Mouse (Mus musculus) lung, postnatal 14 days (tissue): ENCODE results near the gene Commd3.

ENCODE experiments used
- DNase-seq: peaks from one replicate; pipeline ENCODE4 v3.0.0; 2021

Gene Commd3

DNA sequence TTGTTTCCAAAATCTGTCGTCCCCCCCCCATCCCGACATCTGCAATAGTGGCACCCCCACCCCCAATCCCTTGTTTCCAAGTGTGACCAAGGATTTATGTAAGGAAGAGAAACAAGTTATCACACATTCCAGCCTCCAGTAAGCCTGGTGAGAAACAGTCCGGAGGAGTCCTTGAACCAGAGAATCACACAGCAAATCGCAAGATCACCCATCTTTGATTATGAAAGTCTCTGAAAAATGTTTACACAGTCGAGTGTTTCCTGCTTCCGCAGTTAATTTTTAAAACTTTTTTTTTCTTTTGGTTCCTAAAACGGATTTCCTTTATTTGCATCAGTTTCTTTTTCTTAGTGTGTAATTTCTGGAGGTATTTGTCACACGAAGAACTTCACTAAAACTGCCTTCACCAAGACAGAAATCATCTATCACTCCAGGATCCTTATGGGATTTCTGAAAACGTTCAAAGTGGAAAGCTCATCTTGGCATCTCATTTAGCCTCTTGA is 15.5 kb downstream of the Commd3 start:
- DNase-seq = no peak

- no peak for DNase-seq
Observed at GRCm38 (mm10) chr2:18688286-18688685, 16.1 kb downstream of the Commd3 start.

GRCm38 (mm10) chr2:18688708-18689063 is 16.5 kb downstream of the Commd3 start:
- DNase-seq = peak; percentile 67

DNA sequence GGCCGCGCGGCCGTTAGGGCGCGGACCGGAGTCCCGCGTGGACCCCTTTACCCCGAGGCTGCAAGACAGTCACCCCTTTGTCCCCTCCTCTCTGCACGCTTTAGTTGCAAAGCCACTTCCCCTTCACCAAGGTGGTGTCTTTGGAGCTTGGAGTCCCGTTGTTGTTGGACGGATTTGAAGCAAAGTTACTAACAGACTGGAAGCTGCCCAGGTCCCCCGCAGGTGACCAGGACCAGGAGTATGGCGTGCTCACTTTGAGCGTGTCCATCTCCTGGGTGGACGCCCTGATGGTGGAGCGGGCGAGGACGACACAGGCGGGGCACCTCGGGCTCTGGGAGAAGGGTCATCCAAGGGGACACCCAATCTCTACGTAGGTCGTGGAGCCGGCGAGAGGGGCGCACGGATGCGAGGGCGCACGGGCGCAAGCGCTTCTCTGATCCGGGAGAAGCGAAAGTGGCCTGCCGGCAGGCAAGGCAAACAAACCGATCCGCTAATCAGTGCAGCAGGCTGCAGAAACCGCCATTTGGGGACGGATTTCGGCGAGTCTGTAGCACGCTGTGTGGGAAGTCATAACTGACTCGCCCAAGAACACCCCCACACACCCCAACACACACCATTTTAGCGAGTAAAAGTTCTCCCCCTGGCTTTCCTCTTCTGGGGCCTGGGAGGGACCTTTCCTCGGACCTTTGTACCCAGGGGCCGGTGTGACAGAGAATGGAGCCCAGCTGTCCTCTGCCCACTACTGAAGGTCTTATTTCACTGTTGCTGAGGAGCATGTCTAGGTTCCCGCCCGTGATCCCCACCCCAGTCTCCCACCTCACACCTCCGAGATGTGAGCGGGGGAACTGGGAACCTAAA is 17.1 kb downstream of the Commd3 start:
- peak; percentile 53 for DNase-seq

- no peak for DNase-seq
Observed at GRCm38 (mm10) chr2:18690055-18690691, 18.0 kb downstream of the Commd3 start.

DNA sequence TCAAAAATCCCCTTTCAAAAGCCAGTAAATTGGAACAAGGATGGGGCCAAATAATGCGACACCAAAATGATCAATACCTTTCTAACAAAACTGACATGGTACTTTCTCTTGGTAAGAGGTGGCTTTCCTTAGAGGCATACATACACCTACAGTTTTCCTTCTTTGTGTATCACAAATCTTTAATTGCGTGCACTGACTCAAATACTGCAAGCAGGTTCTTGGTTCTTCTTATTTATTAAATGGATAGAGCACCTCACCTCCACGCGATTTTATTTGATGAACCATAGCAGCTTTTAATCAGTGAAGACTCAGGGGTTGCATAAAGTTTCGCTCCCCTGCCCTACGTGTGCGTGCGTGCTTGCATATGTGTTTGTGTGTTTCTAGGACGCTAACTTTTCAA is 18.6 kb downstream of the Commd3 start:
- DNase-seq = no peak

GRCm38 (mm10) chr2:18692031-18692430 is 19.8 kb downstream of the Commd3 start:
- DNase-seq = no peak

GRCm38 (mm10) chr2:18692548-18692947 is 20.4 kb downstream of the Commd3 start:
- no peak for DNase-seq

DNA sequence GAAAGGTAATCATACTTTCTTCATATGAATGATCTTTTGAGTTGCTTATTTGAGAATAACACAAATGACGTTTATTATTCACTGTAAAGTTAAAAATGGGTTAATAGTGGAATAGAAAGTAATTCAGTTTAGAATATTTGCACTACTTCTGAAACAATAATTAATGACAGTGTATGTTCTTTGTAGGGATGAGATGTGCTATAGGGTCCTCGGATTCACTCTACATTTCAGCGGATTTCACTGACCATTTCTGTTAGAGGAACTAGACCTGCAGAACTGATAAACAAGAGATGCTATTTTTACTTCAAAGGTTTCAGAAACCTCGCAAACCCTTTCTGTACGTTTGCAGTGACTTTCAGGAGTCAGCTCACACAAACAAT is 21.3 kb downstream of the Commd3 start:
- DNase-seq = no peak

- peak; percentile 73 for DNase-seq
Observed at GRCm38 (mm10) chr2:18693871-18694610, 21.9 kb downstream of the Commd3 start, which contains the start of gene Spag6. TSS of gene Spag6 (plus strand) at chr2:18694032.

GRCm38 (mm10) chr2:18694611-18694950 is 22.4 kb downstream of the Commd3 start:
- DNase-seq = no peak

DNA sequence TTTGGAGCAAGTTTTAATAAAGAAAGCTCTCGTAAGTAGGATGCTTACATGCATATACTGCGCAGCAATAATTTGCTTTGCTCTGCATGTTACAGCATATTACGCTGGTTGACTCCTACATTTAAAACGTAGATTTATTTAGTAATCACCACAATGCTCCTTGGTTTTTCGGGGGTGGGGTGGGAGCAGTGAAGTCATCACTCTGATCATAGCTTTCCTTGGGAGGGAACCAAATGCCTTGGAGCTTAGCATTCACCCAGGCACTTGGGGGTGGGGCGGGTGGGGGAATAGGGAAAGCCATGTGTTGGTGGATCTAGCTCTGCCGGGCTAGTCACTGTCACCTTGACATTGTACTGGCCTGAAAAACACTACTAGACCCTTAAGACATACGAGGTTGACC is 23.0 kb downstream of the Commd3 start:
- no peak for DNase-seq

DNA sequence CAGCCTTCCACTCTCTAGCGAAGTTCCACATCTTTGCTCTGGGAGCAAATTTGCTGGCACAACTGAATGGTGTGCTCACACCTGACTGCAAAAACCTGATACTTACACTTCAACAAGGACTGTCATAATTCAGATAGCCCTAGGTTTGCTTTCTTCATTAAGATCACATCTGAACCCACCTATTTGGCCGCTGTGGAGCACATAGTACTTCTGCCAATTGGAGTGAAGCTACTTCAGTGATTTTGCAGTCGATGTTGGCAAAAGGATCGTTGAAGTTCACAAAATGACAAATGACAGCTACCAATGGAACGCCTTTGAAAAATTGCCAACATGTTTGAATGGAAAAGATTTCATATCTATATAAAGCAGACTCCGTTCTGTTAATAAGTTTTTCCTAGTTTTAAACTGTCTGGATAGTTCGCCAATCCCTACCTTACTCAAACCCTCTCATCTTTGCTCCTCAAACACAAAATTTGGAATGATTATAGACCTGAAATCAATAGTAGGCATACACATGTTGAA is 23.5 kb downstream of the Commd3 start:
- DNase-seq = no peak

GRCm38 (mm10) chr2:18697591-18698244 is 25.5 kb downstream of the Commd3 start:
- DNase-seq = no peak

DNA sequence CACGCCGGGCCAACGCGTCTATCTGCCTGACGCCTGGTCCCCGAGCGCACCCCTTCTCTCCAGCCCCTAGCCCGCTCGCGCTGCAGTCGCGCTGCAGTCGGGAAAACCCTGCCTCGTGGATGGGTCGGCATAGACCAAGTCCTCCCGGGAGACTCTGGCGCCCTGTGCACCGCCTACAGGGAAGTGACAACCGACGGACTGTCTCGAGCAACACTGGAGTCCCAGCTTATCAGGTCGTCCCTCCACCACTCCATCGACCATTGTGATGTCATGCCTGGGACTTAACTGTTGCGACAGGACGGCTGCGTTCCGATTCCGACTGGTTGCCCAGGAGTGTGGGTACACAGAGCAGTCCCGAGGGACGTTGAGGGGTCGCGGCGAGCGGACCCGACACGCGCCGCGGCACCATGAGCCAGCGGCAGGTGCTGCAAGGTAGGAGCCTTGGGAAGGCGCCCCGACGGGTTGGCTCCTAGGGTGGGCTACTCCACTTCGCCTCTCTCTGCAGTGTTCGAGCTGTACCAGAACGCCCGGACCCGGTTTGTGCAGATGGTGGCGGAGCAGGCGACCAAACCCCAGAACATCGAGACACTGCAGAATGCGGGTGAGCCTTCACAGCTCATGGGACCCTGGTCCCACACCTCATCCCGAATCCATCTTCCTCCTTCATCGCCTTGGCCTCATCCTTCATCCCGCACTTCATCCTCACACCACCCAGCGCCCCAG is 26.6 kb downstream of the Commd3 start:
- DNase-seq = no peak

- DNase-seq = no peak
Observed at GRCm38 (mm10) chr2:18699401-18699990, 27.3 kb downstream of the Commd3 start.

GRCm38 (mm10) chr2:18710356-18710755 is 38.2 kb downstream of the Commd3 start:
- no peak for DNase-seq

- no peak for DNase-seq
Observed at GRCm38 (mm10) chr2:18713071-18713470, 40.9 kb downstream of the Commd3 start.

GRCm38 (mm10) chr2:18714337-18714736 is 42.2 kb downstream of the Commd3 start:
- DNase-seq = no peak

- DNase-seq = no peak
Observed at GRCm38 (mm10) chr2:18718521-18718920, 46.3 kb downstream of the Commd3 start.

- DNase-seq = no peak
Observed at GRCm38 (mm10) chr2:18722208-18722830, 50.1 kb downstream of the Commd3 start.
